Mouse (Mus musculus): ENCODE measurements around the gene Them5.

GRCm38 (mm10) chr3:94392128-94392527, 50.2 kb downstream of the Them5 start:
- TF ChIP-seq CTCF (IDR thresholded peaks at IDR 0.05; ENCODE audit: insufficient read depth, low read depth, low read length) (no peak), POLR2A (IDR thresholded peaks at IDR 0.05; ENCODE audit: insufficient read depth, low read depth, low read length) (no peak)
